Mouse (Mus musculus) lung, embryonic 14.5 days (tissue): ENCODE results near the gene Astl. TPM values are rescaled to one million over a fixed set of nuclear protein-coding genes. Genes with fewer than 3 reads are reported as not detected.

Source experiments
- ATAC-seq: fragments of 200-750 bp; cut with Nextera tagmentation; 2 replicates; pipeline ENCODE4 v1.8.0; 2017; ENCODE audit warnings: mild to moderate bottlenecking, moderate TSS enrichment, moderate library complexity; ENCODE audit not compliant: insufficient read depth
- DNase-seq: peaks from one replicate; pipeline ENCODE4 v3.0.0-alpha.2; 2015
- H3K27ac ChIP-seq: fragments of 300-500 bp; sonication (generic); 2 replicates; pipeline ENCODE4 v1.5.1; 2014; ENCODE audit warnings: low read depth, mild to moderate bottlenecking, moderate library complexity
- H3K27me3 ChIP-seq: fragments of 300-500 bp; sonication (generic); 2 replicates; pipeline ENCODE4 v1.6.1; 2014; ENCODE audit warnings: low read length, control low read depth; ENCODE audit not compliant: insufficient read depth
- H3K36me3 ChIP-seq: fragments of 300-500 bp; sonication (generic); 2 replicates; pipeline ENCODE4 v1.6.1; 2014; ENCODE audit warnings: control low read depth; ENCODE audit not compliant: insufficient read depth
- H3K4me1 ChIP-seq: fragments of 300-500 bp; sonication (generic); 2 replicates; pipeline ENCODE4 v1.6.1; 2014; ENCODE audit warnings: antibody characterized with exemption, control low read depth; ENCODE audit not compliant: insufficient read depth
- H3K4me2 ChIP-seq: fragments of 300-500 bp; sonication (generic); 2 replicates; pipeline ENCODE4 v1.6.1; 2014; ENCODE audit warnings: mild to moderate bottlenecking
- H3K4me3 ChIP-seq: fragments of 300-500 bp; sonication (generic); 2 replicates; pipeline ENCODE4 v1.5.1; 2014; ENCODE audit warnings: low read depth, low read length
- H3K9ac ChIP-seq: fragments of 300-500 bp; sonication (generic); 2 replicates; pipeline ENCODE4 v1.6.1; 2014
- H3K9me3 ChIP-seq: fragments of 300-500 bp; sonication (generic); 2 replicates; pipeline ENCODE4 v1.6.1; 2016; ENCODE audit warnings: low read depth, low read length, control low read depth
- CTCF ChIP-seq: IDR thresholded peaks from 2 replicates; pipeline ENCODE4 v1.5.1; 2016; ENCODE audit warnings: antibody characterized with exemption, low read depth
- WGBS: fragments of 180-500 bp; shearing (Covaris S2); extraction: QIAGEN DNeasy Blood & Tissue Kit; methylation state at CpG from one replicate; pipeline ENCODE4 v1.1.7; 2014; 5-methylcytosine and 5-hydroxymethylcytosine counted together
- polyA plus RNA-seq: library from polyadenylated mRNA; unstranded; fragments of >200 nt; fragmentation: Nextera tagmentation; extraction: Ambion mirVana; gene quantifications from 2 replicates; pipeline ENCODE4 v1.2.1, GENCODE M21; 2014

Gene Astl
- polyA plus RNA-seq, 1 experiment from 2014 or later = not detected

- no peak overlapping the region for H3K4me2 ChIP-seq
- no peak overlapping the region for H3K9ac ChIP-seq
- H3K9me3 ChIP-seq = no peaks in the 10 kb centered on the region
- no peak overlapping the region for H3K27ac ChIP-seq
- no peaks in the 10 kb centered on the region for H3K27me3 ChIP-seq
- TF ChIP-seq CTCF = no peak
- no peak overlapping the region for H3K4me3 ChIP-seq
- no peaks in the 10 kb centered on the region for H3K36me3 ChIP-seq
- DNase-seq = no peak
- ATAC-seq = no peak
- H3K4me1 ChIP-seq = no peaks in the 10 kb centered on the region
- WGBS = 86% methylated on average over 1 of the region's 1 CpGs
These were observed 14.8 kb upstream of the Astl start for GRCm38 (mm10) chr2:127323667-127324066.

GRCm38 (mm10) chr2:127324456-127324855 lies 14.0 kb upstream of the Astl start:
- 43% methylated on average over 7 of the region's 7 CpGs for WGBS

GRCm38 (mm10) chr2:127328090-127328851 lies 10.2 kb upstream of the Astl start:
- Histone ChIP-seq H3K4me1 (no peaks in the 10 kb centered on the region), H3K27me3 (no peaks in the 10 kb centered on the region), H3K4me2 (no peak overlapping the region), H3K36me3 (no peaks in the 10 kb centered on the region), H3K9me3 (no peaks in the 10 kb centered on the region), H3K27ac (peak overlapping the region; percentile 69), H3K4me3 (no peak overlapping the region), H3K9ac (no peak overlapping the region; the same call in 1 of the 2 replicates)
- WGBS = 57% methylated on average over 12 of the region's 12 CpGs
- no peak for TF ChIP-seq CTCF
- ATAC-seq (peak; percentile 80; the same call in 1 of the 2 replicates), DNase-seq (peak; percentile 51)

More at GRCm38 (mm10) chr2:127324456-127324855, 14.0 kb upstream of the Astl start:
- Histone ChIP-seq H3K4me1 (no peaks in the 10 kb centered on the region), H3K27ac (no peak overlapping the region), H3K4me2 (no peak overlapping the region), H3K9ac (no peak overlapping the region), H3K36me3 (no peaks in the 10 kb centered on the region), H3K27me3 (no peaks in the 10 kb centered on the region), H3K4me3 (no peak overlapping the region), H3K9me3 (no peaks in the 10 kb centered on the region)
- TF ChIP-seq CTCF = no peak
- ATAC-seq (no peak), DNase-seq (no peak)

GRCm38 (mm10) chr2:127332807-127333570 lies 5.5 kb upstream of the Astl start:
- DNase-seq (no peak), ATAC-seq (no peak)
- 69% methylated on average over 14 of the region's 14 CpGs for WGBS
- Histone ChIP-seq H3K4me3 (no peak overlapping the region), H3K36me3 (0 out of 2 replicates have a peak, but pooled peaks cover 2% of the 10 kb centered on the region), H3K4me1 (no peaks in the 10 kb centered on the region), H3K4me2 (no peak overlapping the region), H3K9me3 (no peaks in the 10 kb centered on the region), H3K27ac (no peak overlapping the region), H3K9ac (no peak overlapping the region), H3K27me3 (peaks cover 20% of the 10 kb centered on the region)
- TF ChIP-seq CTCF = no peak

- Histone ChIP-seq H3K27ac (no peak overlapping the region), H3K27me3 (peaks cover 20% of the 10 kb centered on the region), H3K4me3 (no peak overlapping the region), H3K4me2 (no peak overlapping the region), H3K36me3 (0 out of 2 replicates have a peak, but pooled peaks cover 2% of the 10 kb centered on the region), H3K9ac (no peak overlapping the region), H3K9me3 (no peaks in the 10 kb centered on the region), H3K4me1 (no peaks in the 10 kb centered on the region)
- DNase-seq (peak; percentile 17), ATAC-seq (no peak)
- no peak for TF ChIP-seq CTCF
- WGBS = 58% methylated on average over 5 of the region's 5 CpGs
These were observed 4.4 kb upstream of the Astl start for GRCm38 (mm10) chr2:127333945-127334603.

GRCm38 (mm10) chr2:127335078-127335541 lies 3.3 kb upstream of the Astl start:
- ATAC-seq (no peak), DNase-seq (no peak)
- Histone ChIP-seq H3K9me3 (no peaks in the 10 kb centered on the region), H3K4me2 (peak overlapping the region; percentile 92; the same call in 1 of the 2 replicates), H3K36me3 (0 out of 2 replicates have a peak, but pooled peaks cover 2% of the 10 kb centered on the region), H3K27me3 (peaks cover 20% of the 10 kb centered on the region), H3K27ac (no peak overlapping the region), H3K9ac (no peak overlapping the region), H3K4me1 (no peaks in the 10 kb centered on the region), H3K4me3 (no peak overlapping the region)
- 51% methylated on average over 11 of the region's 11 CpGs for WGBS
- TF ChIP-seq CTCF = no peak
